Mouse (Mus musculus): ENCODE results near the gene Fahd1.

GRCm38 (mm10) chr17:24815256-24815655 lies 34.9 kb downstream of the Fahd1 start:
- no peak for TF ChIP-seq CTCF (IDR thresholded peaks at IDR 0.05; ENCODE audit: low read depth, low read length)
- TF ChIP-seq EP300 (IDR thresholded peaks at IDR 0.05; ENCODE audit: insufficient read depth, low read depth, low read length) = no peak
- no peak for TF ChIP-seq POLR2A (IDR thresholded peaks at IDR 0.05; ENCODE audit: insufficient read depth, low read length)

Measured in ES-Bruce4 (cell line).